Mouse (Mus musculus) frontal cortex, postnatal 10 days (tissue): ENCODE results near the gene Myh7b.

Experiments used
- DNase-seq, 2 experiments: peaks; one replicate each; pipeline ENCODE4 v3.0.0; 2022; ENCODE audit warnings: low spot score in 2 of 2, mixed read lengths in 1 of 2

Myh7b gene

GRCm38 (mm10) chr2:155683821-155684220 lies 72.8 kb downstream of the Myh7b start:
- no peak for DNase-seq
